Mouse (Mus musculus): ENCODE measurements around the gene Gkn1.
A peak's percentile ranks its signal among the peaks of the same experiment; 100 is the strongest.

Gkn1 gene

GRCm38 (mm10) chr6:87323381-87323780, 27.4 kb downstream of the Gkn1 start:
- DNase-seq (ENCODE audit: low spot score), result peak; percentile 64

GRCm38 (mm10) chr6:87318651-87319050, 32.1 kb downstream of the Gkn1 start:
- no peak for DNase-seq (ENCODE audit: low spot score)

- DNase-seq (ENCODE audit: low spot score), result no peak
Measured at GRCm38 (mm10) chr6:87316966-87317365, 33.8 kb downstream of the Gkn1 start.

- DNase-seq (ENCODE audit: low spot score), result no peak
Measured at GRCm38 (mm10) chr6:87312761-87313160, 38.0 kb downstream of the Gkn1 start.

GRCm38 (mm10) chr6:87304486-87304885, 46.3 kb downstream of the Gkn1 start:
- DNase-seq (ENCODE audit: low spot score), result no peak

GRCm38 (mm10) chr6:87302746-87303145, 48.0 kb downstream of the Gkn1 start:
- no peak for DNase-seq (ENCODE audit: low spot score)

GRCm38 (mm10) chr6:87301991-87302390, 48.8 kb downstream of the Gkn1 start:
- DNase-seq (ENCODE audit: low spot score), result peak; percentile 20

All from retina, embryonic 14.5 days (tissue).